Mouse (Mus musculus) ES-E14 (cell line): ENCODE measurements around the gene Creb3.

Experiments
- CHD2 ChIP-seq: IDR thresholded peaks from 2 replicates; pipeline ENCODE4 v1.6.1; 2014; ENCODE audit warnings: mild to moderate bottlenecking, low read depth, low read length, inconsistent platforms
- HCFC1 ChIP-seq: IDR thresholded peaks from 2 replicates; pipeline ENCODE4 v1.6.1; 2012; ENCODE audit warnings: low read length, inconsistent platforms, borderline replicate concordance; ENCODE audit not compliant: insufficient read depth
- MAFK ChIP-seq: IDR thresholded peaks from 2 replicates; pipeline ENCODE4 v1.6.1; 2014; ENCODE audit warnings: mild to moderate bottlenecking, low read depth, low read length, inconsistent platforms; ENCODE audit not compliant: insufficient read depth
- ZC3H11A ChIP-seq: IDR thresholded peaks from 2 replicates; pipeline ENCODE4 v1.6.1; 2012; ENCODE audit warnings: low read depth, mild to moderate bottlenecking, inconsistent platforms, low read length, borderline replicate concordance
- ZNF384 ChIP-seq: IDR thresholded peaks from 2 replicates; pipeline ENCODE4 v1.6.1; 2012; ENCODE audit warnings: low read depth, low read length, inconsistent platforms

DNA sequence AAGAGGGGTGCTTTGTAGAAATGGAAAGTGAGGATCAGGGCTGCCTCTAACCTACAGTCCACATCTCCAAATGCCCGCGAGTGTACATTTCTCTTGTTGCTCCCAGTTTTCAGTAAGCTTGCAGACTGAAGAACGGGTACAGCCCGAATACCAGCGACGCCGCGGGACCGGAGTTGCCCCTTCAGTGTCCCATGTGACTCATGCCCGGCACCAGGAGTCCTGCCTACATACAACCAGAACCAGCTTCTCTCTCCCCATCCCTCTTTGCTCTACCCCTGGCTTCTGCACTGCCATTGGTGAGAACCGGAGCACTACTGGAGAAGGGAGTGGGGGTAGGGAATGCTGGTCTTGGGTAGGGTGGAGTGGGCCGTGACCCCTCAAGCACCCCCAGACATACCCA lies 19.2 kb downstream of the Creb3 start:
- TF ChIP-seq MAFK (no peak), HCFC1 (no peak), ZC3H11A (no peak), CHD2 (no peak), ZNF384 (no peak)
